Mouse (Mus musculus) adrenal gland, postnatal 25 days (tissue): ENCODE measurements around the gene 5430403G16Rik. TPM values are rescaled to one million over a fixed set of nuclear protein-coding genes. Genes with fewer than 3 reads are reported as not detected.
"Not testable (repeated sequence)": the region's sequence is repeated elsewhere in the genome, so short reads cannot be mapped to it uniquely, and the experiment has no call there.

Experiments used
- DNase-seq: peaks from one replicate; pipeline ENCODE4 v3.0.0; 2021; ENCODE audit warnings: mixed read lengths
- long read RNA-seq: library from polyadenylated mRNA; stranded (forward); transcript quantifications from one replicate; pipeline ENCODE4 v2.0.0, GENCODE M21; 2021
- total RNA-seq: library from RNA; stranded (reverse); gene quantifications from 2 replicates; pipeline ENCODE4 v1.2.3, GENCODE M21; 2021

Gene 5430403G16Rik
- 4.0 and 4.5 TPM in 2 replicates for total RNA-seq
- long read RNA-seq, partial matches to known transcripts: 0 of 1 reads
- long read RNA-seq, other reads (novel, unspliced or antisense): 1 of 1 reads

DNA sequence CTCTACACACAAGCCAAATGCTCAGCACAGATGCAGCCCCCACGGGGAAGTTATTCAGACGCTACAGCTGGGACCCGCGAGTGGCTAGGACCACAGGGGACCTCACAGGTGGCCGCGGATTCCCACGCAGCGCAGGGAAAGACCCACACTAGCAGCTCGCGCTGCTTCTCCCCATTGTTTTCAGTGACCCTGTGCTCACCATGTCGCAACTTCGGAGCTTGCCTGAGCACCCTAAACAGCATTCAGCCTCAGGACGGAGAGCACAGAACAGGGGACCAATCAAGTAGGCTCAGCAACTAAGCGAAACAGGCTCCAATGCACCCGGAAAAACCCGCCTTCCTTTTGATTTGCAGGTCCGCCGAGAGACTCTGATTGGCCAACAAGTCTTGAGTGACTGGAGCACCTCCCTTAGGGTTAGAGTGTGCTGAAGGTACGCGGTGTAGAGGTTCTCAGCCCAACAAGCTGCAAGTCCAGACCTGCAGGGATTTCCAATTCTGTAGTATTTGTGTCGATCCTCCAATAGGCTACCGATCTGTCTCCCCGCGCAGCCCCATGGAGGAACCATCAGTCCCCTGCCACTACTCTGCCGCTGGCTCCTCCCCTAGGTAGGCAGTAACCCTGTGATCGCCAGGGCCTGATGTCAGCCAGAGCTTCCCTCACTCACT, at the start of gene 5430403G16Rik:
TSS of gene 5430403G16Rik (minus strand) at position 505 of the 665 bp plus-strand sequence.
- DNase-seq: peak; percentile 72

DNA sequence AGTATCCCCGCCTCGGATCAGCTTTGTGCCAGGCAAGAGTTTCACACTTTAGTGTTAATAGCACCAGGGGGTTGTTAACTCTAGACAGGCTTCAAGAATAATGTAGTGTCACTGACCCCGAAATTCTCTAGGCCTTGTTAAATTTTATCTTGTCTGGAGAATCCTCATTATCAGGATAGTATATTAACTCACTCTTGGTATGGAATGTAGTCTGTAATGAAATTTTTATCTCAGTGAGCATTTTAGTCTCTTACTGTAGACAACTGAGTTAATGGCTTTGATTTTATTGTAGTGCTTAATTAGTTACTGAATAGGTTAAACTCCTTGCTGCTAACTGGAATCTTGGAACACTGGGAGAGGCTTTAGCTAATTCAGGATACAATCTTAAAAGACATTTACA, 26.5 kb upstream of the 5430403G16Rik start:
- not testable (repeated sequence) for DNase-seq

- DNase-seq: not testable (repeated sequence)
Measured at GRCm38 (mm10) chr5:109691205-109691965, 544 bp upstream of the 5430403G16Rik start.

DNA sequence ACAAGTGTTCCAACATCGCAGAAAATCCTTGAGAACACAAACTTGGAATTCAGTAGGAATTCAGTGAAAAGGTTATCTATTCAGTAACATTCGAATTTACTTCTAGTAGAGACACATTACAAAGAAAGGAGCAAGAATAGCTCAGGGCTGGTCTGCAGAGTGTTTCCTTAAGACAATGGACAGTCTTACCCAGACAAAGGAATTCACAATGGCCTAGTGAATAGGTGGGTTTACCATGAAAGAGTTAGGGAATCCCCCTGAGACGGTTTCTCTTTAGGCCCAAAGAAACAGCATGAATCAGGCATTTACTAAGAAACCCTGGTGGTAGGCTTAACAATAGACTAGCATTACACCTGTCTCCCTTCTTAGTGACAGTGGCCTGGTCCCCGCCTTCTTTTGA, 7.9 kb downstream of the 5430403G16Rik start:
- DNase-seq: no peak

Other genes starting within 250 kb of the 5430403G16Rik start
- gene Crlf2, start 132.0 kb downstream of the 5430403G16Rik start, total RNA-seq: 42.8 and 45.0 TPM in 2 replicates
- gene 4930522L14Rik, start 60.8 kb upstream of the 5430403G16Rik start, total RNA-seq: 8.9 and 12.4 TPM in 2 replicates
- 11.1 and 11.7 TPM in 2 replicates for gene Gm15446, start 232.4 kb upstream of the 5430403G16Rik start, total RNA-seq